Mouse (Mus musculus) CH12F3 (cell line): Measurements from ENCODE around the gene Iglon5.

Source experiments
- in situ Hi-C: fragments of 300-500 bp; cut with MboI; formaldehyde crosslinking; loops from 2 replicates; pipeline ENCODE4 v1.14.3; 2020; ENCODE audit warnings: low sequenced_read_pairs

The Iglon5 gene

GRCm38 (mm10) chr7:43489631-43490125, at the start of gene Iglon5:
Gene Iglon5 (minus strand): TSS chr7:43490075.
- in situ Hi-C loops, result no loop called here

DNA sequence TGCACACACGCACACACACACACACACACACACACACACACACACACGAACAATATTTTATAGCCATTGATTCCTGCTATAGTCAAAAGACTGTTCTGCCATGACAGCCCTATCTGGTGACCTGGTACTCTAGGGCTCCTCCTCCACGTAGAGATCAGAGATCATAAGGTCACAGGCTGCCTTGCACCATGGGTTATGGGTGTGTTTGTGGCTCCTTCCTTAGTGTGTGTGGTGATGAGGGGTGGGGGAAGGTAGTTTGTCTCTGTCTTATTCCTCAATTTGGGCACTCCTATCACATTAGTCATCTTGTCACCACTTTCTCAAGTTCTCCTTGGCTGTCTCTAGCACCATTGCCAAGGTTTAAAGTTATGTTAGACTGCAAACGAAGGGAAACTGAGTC, 48.6 kb upstream of the Iglon5 start:
- in situ Hi-C loops, result no loop called here

DNA sequence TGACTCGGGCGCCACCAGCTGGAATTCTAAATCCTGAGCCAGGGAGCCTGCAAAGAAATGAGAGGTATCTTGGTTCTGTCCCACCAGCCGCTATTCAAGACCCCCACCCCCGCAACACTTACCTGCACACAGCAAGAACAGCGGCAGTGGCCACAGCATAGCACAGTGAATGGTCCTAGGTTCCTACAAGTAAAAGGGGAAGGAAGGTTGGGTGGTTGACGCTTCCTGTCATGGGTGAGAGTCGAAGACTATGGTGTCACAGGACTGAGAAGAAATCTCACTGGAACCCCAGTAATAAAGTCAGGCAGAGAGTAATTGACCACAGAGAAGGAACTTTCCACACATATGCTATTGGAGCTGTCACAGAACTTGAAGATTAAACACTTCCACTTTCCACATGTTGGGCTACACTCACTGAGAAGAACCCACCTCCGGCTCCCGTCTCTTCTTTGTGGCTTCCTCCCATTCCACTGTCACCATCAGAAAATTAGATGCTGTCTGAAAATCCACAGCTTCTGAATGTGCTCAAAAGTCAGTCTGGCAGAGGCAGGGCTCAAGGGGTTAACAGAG, 43.1 kb upstream of the Iglon5 start:
- in situ Hi-C loops, result no loop called here

DNA sequence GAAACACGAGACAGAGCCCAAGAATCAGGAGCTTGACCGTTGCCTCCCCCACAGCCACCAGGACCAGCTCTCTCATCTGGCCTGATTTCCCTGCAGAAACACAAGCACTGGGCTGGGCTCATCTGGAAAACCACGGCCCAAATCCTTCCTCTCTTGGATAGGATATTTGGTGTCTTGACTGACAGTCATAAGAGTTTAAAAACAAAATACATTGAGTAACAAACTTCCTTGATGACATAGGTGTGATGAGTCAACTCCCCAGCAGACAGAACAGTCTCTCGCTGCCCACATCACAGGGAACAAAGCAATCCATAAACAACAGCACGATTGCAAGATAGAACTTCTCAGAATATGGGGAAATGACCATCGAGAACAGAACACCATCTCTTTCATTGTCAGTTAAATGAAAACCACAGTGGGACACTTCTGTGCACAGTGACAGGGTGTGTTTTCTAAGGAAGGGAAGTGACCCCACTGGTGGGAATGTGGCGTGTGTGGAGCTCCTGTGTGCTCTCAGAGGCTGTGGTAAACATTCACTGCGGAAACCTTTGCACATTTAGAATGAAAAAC, 40.4 kb upstream of the Iglon5 start:
- in situ Hi-C loops, result no loop called here

DNA sequence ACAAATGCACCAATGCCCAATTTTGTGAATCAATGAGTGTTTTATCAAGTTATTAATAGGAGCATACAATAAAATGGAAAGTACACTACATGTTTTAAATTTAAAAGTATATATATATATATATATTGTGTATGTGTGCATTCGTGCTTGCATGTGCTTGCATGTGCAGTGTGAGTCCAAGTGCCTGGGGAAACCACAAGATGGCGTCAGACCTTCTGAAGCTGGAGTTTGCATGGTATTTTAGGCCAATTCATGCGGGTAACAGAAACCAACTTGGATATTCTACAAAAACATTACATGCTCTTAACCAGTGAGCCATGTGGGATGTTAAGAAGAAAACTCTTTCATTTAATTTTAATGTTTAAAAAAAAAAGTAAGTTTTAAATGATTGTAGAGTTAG, 35.4 kb upstream of the Iglon5 start:
- in situ Hi-C loops, result no loop called here

- in situ Hi-C loops, result no loop called here
These were observed 32.9 kb upstream of the Iglon5 start for GRCm38 (mm10) chr7:43522776-43523175.

- in situ Hi-C loops, result no loop called here
These were observed 28.5 kb upstream of the Iglon5 start for GRCm38 (mm10) chr7:43518341-43518740.

GRCm38 (mm10) chr7:43515076-43515475, 25.2 kb upstream of the Iglon5 start:
- in situ Hi-C loops, result no loop called here

DNA sequence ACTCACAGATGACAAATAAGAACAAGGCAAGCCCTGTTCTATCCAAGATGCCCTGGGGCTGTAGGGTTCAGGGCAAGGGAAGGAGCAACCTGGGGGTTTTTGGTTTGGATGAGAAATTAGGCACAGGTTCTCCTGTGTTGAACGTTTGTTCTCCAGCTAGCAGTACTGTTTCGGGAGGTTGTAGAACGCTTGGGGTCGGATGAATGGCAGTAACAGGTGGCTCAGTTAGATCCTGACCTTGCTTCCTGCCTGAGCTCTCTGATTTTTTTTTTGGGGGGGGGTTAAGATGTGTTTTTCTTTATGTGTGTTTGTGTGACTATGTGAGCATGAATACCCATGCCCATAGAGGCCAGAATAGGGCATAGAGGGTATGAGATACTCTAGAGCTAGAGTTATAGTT, 22.6 kb upstream of the Iglon5 start:
- in situ Hi-C loops, result no loop called here

GRCm38 (mm10) chr7:43511707-43512478, 22.0 kb upstream of the Iglon5 start:
- in situ Hi-C loops, result no loop called here

DNA sequence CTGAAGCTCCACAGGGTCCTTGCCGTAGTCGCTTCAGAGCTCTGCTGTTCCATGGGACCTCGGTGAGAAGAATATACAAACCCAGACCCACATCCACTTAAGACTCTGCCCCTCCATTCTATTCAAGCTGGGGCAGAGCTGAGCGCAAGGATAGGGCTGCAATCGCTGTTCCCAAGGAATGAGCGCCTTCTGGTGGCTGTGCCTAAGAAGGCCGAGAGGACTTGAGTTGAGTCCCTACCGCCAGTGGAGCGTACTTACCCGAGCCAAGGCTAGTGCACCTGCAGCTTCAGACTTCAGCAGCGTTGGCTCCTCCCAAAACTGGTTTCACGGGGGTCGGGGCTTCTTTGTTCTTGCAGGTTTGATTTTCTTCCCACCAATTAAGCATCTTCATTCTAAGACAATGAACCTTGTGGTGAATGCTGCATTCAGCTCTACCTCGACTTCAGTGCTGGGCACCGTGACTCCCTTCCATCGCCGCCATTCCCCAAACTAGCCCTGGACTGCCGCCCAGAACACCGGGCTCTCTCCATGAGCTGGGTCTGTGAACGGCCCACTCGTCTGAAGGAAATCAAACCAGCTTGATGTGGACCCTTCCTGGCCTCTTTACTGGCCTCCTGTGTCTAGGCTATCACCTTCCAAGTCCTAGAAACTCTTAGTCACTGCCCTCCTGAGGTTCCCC, 5.6 kb upstream of the Iglon5 start:
- in situ Hi-C loops, result no loop called here

- in situ Hi-C loops, result no loop called here
These were observed 986 bp upstream of the Iglon5 start for GRCm38 (mm10) chr7:43490861-43491260.

DNA sequence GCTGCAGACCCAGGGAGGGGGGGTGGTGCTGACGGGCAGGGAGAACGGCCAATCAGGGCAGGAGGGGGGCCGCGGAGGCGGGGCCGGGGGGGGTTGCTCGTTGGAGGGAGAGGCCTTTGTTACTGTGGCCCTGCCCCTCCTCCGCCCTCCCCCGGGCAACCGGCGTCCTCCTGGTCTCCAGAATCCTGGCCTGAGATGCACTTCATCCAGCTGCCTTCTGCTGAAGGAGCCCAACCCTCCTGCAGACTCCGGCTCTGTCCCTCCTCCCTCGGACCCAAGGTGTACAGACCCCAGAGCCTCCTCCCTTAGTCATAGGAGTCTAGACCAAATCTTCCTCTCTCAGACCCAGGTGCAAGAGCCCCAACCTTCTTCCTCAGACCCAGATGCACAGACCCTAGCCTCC, 308 bp upstream of the Iglon5 start:
- in situ Hi-C loops, result no loop called here

- in situ Hi-C loops, result no loop called here
These were observed 1.2 kb downstream of the Iglon5 start for GRCm38 (mm10) chr7:43488646-43489045.

- in situ Hi-C loops, result no loop called here
These were observed 6.6 kb downstream of the Iglon5 start for GRCm38 (mm10) chr7:43483236-43483635.

- in situ Hi-C loops, result no loop called here
These were observed 7.7 kb downstream of the Iglon5 start for GRCm38 (mm10) chr7:43482090-43482716.

- in situ Hi-C loops, result no loop called here
These were observed 8.7 kb downstream of the Iglon5 start for GRCm38 (mm10) chr7:43481191-43481590.

DNA sequence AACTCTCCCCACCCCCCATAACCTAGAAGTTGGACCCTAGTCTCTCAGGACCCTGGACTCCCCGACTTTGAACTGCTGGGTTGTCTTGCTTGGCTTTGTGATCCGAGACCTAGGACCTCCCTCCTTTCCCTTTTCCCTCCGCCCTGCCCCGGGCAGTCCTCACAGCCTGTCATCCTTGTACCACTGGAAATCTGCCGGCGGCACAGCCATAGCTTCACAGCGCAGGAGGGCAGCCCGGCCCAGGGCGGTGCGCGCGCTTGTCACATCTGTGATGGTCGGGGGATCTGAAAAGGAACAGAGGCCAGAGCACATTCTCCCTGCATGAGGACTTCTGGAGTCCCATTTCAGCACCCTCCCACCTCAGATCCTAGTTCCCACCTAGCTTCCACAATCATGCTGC, 13.5 kb downstream of the Iglon5 start:
- in situ Hi-C loops, result no loop called here

GRCm38 (mm10) chr7:43475706-43476105, 14.2 kb downstream of the Iglon5 start:
- in situ Hi-C loops, result no loop called here

DNA sequence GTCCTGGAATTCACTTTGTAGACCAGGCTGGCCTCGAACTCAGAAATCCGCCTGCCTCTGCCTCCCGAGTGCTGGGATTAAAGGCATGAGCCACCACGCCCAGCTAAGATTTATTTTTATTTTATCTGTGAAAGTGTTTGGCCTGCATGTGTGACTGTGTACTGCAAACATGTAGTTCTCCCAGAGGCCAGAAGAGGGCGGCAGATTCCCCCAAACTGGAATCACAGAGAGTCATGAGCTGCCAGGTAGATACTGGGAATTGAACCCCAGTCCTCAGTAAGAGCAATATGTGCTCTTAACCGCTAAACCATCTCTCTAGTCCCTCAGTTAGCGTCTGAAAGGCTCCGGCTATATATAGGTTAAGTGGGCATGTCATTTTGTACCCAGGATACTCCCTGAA, 19.5 kb downstream of the Iglon5 start:
- in situ Hi-C loops, result no loop called here

DNA sequence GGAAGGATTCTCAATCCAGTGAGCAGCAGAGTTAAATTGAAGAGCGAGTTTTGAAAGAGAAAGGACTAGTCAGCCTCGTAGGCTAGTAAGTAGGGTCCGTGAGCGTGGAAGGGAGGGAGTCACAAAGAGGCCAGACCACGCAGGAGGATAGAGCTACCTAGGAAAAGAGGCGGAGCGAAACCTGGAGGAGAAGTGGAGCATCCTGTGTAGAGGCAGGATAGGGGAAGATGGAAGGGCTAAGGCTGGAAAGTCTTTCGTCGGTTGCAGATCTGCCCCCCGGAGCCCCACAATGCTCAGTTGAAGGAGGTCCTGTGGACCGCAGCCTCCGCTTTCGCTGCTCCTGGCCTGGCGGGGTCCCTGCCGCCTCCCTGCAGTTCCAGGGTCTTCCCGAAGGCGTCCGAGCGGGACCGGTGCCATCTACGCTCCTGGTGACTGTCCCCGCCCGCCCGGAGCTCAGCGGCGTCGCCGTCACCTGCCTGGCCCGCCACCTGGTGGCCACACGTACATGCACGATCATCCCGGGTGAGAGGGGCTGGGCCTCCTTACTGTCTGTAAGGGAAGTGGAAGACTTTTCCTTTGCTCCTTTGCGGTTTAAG, 23.7 kb downstream of the Iglon5 start:
- in situ Hi-C loops, result no loop called here
